Mouse (Mus musculus): Measurements from ENCODE around the gene Aipl1. TPM values are rescaled to one million over a fixed set of nuclear protein-coding genes. Genes with fewer than 3 reads are reported as not detected.

The Aipl1 gene
- polyA plus RNA-seq, 1 experiment: 0.04 TPM

DNA sequence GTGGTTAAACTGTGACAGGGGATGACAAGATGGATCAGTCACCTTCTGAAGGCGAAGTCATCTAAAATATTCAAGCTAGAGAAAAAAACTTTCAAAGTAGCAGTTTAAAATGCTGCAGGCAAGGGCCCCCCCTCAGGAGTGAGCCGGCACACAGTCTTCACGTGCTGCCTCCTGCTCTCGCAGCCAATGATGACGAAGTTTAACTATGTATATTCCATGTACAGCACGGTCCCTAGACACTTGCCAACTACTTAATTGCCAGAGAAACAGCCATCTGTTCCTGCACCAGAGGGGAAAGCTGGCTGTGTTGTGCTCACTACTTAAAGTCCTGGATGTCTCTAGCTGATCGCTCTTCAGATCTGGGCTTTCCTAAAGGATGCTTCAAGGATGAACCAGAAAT, 30.7 kb upstream of the Aipl1 start:
- no peak overlapping the region for H3K27ac ChIP-seq (ENCODE audit: insufficient read depth, low read length)

DNA sequence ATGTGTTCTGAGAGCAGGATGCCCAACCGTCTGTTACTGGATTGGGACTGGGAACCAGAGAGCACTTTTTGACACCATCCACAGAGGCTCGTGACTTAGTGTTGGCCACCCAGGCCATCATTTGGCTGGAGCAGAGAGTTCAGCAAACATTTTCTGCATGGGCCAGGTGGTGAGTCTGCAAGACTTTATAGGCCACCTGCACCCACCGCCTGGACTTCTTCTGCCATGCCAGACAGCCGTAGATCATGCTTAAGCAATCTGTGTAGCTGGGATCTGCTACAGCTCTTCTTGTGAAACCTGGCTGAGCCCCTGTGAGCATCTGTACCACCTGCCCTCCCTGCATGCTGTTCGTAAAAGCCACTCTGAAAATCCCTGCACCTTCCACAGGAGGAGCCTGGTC, 30.0 kb upstream of the Aipl1 start:
- Histone ChIP-seq H3K4me1 (ENCODE audit: control insufficient read depth, insufficient read depth, low read length) (0 out of 2 replicates have a peak, but pooled peaks cover 2% of the 10 kb centered on the region), H3K4me3 (ENCODE audit: insufficient read depth, low read length) (no peak overlapping the region), H3K27ac (ENCODE audit: insufficient read depth, low read length) (no peak overlapping the region)
- TF ChIP-seq CTCF (IDR thresholded peaks at IDR 0.05; ENCODE audit: extremely low read depth, insufficient read depth, low read length): no peak
- TF ChIP-seq POLR2A (IDR thresholded peaks at IDR 0.05; ENCODE audit: extremely low read depth, insufficient read depth, low read length): no peak

More for the DNA sequence above, 30.7 kb upstream of the Aipl1 start:
- 0 out of 2 replicates have a peak, but pooled peaks cover 3% of the 10 kb centered on the region for H3K4me1 ChIP-seq (ENCODE audit: control insufficient read depth, insufficient read depth, low read length)
- no peak overlapping the region for H3K4me3 ChIP-seq (ENCODE audit: insufficient read depth, low read length)
- no peak for TF ChIP-seq POLR2A (IDR thresholded peaks at IDR 0.05; ENCODE audit: extremely low read depth, insufficient read depth, low read length)

DNA sequence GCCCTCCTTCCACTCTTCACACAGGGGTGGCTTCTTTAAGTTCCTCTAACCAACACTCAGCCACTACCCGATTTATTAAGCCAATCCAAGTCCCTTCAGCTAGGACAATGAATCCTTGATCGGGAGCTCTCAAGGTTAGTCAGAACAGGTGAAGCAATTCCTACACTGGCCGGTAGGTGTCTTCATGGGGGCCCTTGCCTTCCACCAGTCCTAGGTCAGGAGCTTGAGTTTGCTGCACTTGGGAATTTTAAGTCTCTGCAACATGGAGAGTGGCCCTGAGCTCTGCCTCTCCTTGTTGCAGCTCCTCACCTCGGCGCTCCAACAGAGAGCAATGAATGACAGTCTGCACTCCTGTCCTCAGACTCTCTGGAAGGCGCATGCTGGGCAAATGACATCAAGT, 29.0 kb upstream of the Aipl1 start:
- H3K4me1 ChIP-seq (ENCODE audit: control insufficient read depth, insufficient read depth, low read length): no peaks in the 10 kb centered on the region
- TF ChIP-seq POLR2A (IDR thresholded peaks at IDR 0.05; ENCODE audit: extremely low read depth, insufficient read depth, low read length): no peak
- TF ChIP-seq CTCF (IDR thresholded peaks at IDR 0.05; ENCODE audit: extremely low read depth, insufficient read depth, low read length): peak; percentile 42
- no peak overlapping the region for H3K27ac ChIP-seq (ENCODE audit: insufficient read depth, low read length)
- H3K4me3 ChIP-seq (ENCODE audit: insufficient read depth, low read length): no peak overlapping the region

DNA sequence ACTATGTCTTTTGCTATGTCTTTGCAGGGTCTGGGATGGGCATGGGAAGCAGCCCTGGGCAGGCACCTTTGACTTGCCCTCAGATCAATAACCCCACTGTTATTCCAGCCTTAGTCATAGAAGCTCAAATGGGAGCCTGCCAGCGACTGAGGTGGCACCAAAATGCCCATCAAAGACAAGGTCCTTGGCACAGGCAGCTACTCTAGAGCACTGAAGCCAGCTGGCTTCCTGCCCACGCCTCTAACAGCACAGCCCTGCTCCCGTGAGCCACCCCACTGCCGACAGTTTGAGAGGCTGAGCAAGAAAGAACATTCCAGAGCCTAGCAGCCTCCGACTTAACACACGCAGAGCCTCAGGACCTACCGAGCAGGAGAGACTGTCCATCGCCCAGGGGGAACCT, 27.8 kb upstream of the Aipl1 start:
- TF ChIP-seq POLR2A (IDR thresholded peaks at IDR 0.05; ENCODE audit: extremely low read depth, insufficient read depth, low read length): no peak
- no peak for TF ChIP-seq CTCF (IDR thresholded peaks at IDR 0.05; ENCODE audit: extremely low read depth, insufficient read depth, low read length)
- Histone ChIP-seq H3K4me1 (ENCODE audit: control insufficient read depth, insufficient read depth, low read length) (no peaks in the 10 kb centered on the region), H3K27ac (ENCODE audit: insufficient read depth, low read length) (no peak overlapping the region), H3K4me3 (ENCODE audit: insufficient read depth, low read length) (no peak overlapping the region)

DNA sequence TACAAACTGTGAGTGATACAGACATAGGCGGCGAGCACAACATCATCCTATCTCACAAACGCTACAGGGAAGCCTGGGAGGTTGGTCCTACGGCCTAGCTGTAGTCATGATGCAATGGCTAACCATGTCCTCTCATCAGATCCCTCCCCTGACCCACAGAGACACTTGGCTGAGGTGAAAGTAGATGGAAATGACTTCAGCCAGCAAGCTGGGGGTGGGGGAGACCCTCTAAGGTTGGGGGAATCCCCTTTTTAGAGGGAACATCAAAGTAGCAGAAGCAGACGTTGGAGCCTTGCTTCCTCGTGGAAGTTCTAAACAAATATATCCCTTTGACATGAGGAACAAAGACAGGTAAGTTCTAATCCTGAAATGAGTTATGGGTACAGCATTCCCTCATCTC, 27.1 kb upstream of the Aipl1 start:
- Histone ChIP-seq H3K27ac (ENCODE audit: insufficient read depth, low read length) (no peak overlapping the region), H3K4me1 (ENCODE audit: control insufficient read depth, insufficient read depth, low read length) (no peaks in the 10 kb centered on the region), H3K4me3 (ENCODE audit: insufficient read depth, low read length) (no peak overlapping the region)
- no peak for TF ChIP-seq POLR2A (IDR thresholded peaks at IDR 0.05; ENCODE audit: extremely low read depth, insufficient read depth, low read length)
- TF ChIP-seq CTCF (IDR thresholded peaks at IDR 0.05; ENCODE audit: extremely low read depth, insufficient read depth, low read length): no peak

DNA sequence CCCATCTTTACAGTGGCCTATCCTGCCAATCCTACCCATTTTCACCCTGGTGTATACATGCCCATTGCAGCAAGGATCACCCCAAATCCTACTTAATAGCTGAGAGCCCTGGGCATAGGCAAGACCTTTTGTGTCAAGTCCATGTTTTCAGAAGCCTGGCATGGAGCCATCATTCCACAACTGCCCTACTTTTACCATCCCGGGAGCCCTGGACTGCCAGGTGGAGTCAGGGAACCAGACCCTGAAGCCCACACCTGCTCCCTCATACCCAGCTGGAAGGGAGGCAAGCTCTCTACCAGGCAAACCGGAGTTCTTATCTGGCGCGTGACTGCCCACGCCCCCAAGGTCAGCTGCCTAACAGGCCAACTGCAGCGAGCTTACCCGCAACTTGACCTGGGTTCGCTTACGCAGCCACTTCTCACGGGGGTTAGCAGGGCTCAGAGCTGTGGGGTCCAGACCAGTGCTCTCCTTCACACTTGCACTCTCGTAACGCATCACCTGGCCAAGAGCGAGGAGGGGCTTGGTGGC, 23.8 kb upstream of the Aipl1 start:
- TF ChIP-seq POLR2A (IDR thresholded peaks at IDR 0.05; ENCODE audit: extremely low read depth, insufficient read depth, low read length): no peak
- no peak for TF ChIP-seq CTCF (IDR thresholded peaks at IDR 0.05; ENCODE audit: extremely low read depth, insufficient read depth, low read length)
- no peak overlapping the region for H3K27ac ChIP-seq (ENCODE audit: insufficient read depth, low read length)
- H3K4me1 ChIP-seq (ENCODE audit: control insufficient read depth, insufficient read depth, low read length): peaks cover 2% of the 10 kb centered on the region; the same call in 1 of the 2 replicates
- H3K4me3 ChIP-seq (ENCODE audit: insufficient read depth, low read length): no peak overlapping the region

DNA sequence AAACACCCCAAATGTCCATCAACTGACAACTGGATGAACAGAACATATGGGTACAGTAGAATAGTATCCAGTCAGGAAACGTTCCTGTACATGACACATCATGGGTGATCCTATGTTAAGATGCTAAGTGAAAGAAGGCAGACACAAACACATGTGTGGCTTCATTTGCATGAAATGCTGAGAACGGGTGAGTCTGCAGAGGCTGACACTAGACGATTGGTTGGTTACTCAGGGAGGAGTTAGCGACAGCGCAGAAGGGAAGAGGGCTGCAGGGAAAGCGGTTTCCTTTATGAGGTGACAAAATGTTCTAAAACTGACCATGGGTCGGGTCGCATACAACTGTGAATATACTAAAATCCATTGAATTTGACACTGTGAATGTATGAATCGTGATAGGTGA, 23.1 kb upstream of the Aipl1 start:
- TF ChIP-seq CTCF (IDR thresholded peaks at IDR 0.05; ENCODE audit: extremely low read depth, insufficient read depth, low read length): no peak
- H3K4me1 ChIP-seq (ENCODE audit: control insufficient read depth, insufficient read depth, low read length): peaks cover 2% of the 10 kb centered on the region; the same call in 1 of the 2 replicates
- H3K4me3 ChIP-seq (ENCODE audit: insufficient read depth, low read length): no peak overlapping the region
- no peak overlapping the region for H3K27ac ChIP-seq (ENCODE audit: insufficient read depth, low read length)

DNA sequence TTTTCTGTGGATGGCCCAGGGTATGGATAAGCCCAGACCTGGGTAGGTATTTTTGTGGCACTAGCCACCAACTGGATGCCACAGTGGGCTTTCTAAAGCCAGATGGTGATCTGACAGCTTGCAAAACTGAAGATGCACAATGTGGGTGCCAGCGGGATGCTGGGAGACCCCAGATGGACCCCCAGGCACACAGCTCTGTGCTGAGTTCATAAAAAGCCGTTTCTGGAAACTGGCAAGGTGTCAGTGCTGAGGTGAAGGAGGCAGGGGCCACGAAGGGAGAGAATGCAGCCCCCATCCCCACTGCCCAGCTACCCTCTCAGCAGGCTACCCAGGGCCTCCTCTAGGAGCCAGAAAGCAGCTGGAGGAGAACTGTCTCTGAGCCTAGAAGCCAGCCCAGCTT, 19.9 kb upstream of the Aipl1 start:
- TF ChIP-seq POLR2A (IDR thresholded peaks at IDR 0.05; ENCODE audit: extremely low read depth, insufficient read depth, low read length): no peak
- no peak for TF ChIP-seq CTCF (IDR thresholded peaks at IDR 0.05; ENCODE audit: extremely low read depth, insufficient read depth, low read length)
- H3K4me3 ChIP-seq (ENCODE audit: insufficient read depth, low read length): no peak overlapping the region
- peaks cover 2% of the 10 kb centered on the region; the same call in 1 of the 2 replicates for H3K4me1 ChIP-seq (ENCODE audit: control insufficient read depth, insufficient read depth, low read length)
- H3K27ac ChIP-seq (ENCODE audit: insufficient read depth, low read length): no peak overlapping the region

DNA sequence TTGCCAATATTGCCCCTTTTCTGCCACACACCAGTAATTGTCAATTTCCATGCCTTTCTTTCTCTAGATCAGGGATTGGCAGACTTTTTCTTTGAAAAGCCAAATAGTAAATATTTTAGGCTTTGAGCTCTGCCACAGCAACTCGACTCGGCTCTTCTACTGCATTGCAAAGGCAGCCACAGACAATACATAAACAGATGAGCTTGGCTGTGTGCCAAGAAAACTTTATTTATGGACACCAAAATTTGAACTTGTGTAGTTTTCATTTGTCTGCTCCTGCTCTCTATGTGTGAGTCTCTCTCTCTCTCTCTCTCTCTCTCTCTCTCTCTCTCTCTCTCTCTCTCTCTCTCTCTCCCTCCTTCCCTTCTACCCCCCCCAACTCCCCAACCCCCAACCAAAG, 17.9 kb upstream of the Aipl1 start:
- no peak overlapping the region for H3K4me3 ChIP-seq (ENCODE audit: insufficient read depth, low read length)
- no peak overlapping the region for H3K27ac ChIP-seq (ENCODE audit: insufficient read depth, low read length)
- H3K4me1 ChIP-seq (ENCODE audit: control insufficient read depth, insufficient read depth, low read length): peaks cover 3% of the 10 kb centered on the region; the same call in 1 of the 2 replicates
- TF ChIP-seq CTCF (IDR thresholded peaks at IDR 0.05; ENCODE audit: extremely low read depth, insufficient read depth, low read length) (no peak), POLR2A (IDR thresholded peaks at IDR 0.05; ENCODE audit: extremely low read depth, insufficient read depth, low read length) (no peak)

DNA sequence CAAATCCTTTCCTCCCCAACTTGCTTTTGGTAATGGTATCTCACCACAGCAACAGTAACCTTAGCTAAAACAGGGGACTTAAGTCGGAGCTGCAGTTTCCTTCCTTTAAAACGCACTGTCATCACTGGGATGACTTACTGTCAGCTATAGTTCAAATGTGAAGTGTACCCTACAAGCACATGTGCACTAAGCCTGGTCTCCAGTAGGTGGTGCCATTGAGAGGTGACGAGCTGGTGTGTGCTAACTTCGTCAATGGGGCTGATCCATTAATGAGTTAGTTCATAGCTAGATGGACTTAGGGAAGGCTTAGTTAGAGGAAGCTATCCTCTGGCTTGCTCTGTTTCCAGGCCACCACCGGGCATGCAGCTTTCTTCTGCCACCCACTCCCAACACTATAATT, 15.3 kb upstream of the Aipl1 start:
- no peak overlapping the region for H3K27ac ChIP-seq (ENCODE audit: insufficient read depth, low read length)
- peaks cover 3% of the 10 kb centered on the region; the same call in 1 of the 2 replicates for H3K4me1 ChIP-seq (ENCODE audit: control insufficient read depth, insufficient read depth, low read length)
- TF ChIP-seq CTCF (IDR thresholded peaks at IDR 0.05; ENCODE audit: extremely low read depth, insufficient read depth, low read length): peak; percentile 96
- TF ChIP-seq POLR2A (IDR thresholded peaks at IDR 0.05; ENCODE audit: extremely low read depth, insufficient read depth, low read length): no peak
- H3K4me3 ChIP-seq (ENCODE audit: insufficient read depth, low read length): no peak overlapping the region
